Mouse (Mus musculus): ENCODE results near the gene Scfd2. TPM values are rescaled to one million over a fixed set of nuclear protein-coding genes. Genes with fewer than 3 reads are reported as not detected.

Scfd2 gene
- polyA plus RNA-seq, 1 experiment from 2014 or later, result 25.8 TPM

DNA sequence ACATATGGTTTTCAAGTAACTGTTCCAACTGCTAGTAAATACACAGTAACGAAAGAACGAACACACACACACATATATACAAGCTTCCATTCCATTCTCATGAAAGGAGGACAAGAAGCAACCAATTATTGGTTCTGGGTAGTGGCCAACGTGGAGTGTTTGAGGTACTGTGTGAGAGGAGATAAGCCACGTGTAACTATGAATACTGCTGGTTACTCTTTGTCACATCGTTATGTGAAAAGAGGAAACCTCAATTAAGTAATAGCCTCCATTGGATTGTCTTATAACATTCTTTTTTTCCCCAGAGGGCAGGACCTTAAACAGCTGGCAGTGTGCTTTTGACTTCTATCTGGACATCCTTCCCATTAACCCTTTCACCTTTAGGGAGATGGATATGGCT is 4.5 kb downstream of the Scfd2 start:
- Histone ChIP-seq H3K27me3 (ENCODE audit: control insufficient read depth, insufficient read depth, low read length) (no peaks in the 10 kb centered on the region), H3K4me3 (replicated peaks; ENCODE audit: low read length) (no peak overlapping the region), H3K36me3 (ENCODE audit: control insufficient read depth, insufficient read depth, low read length) (no peaks in the 10 kb centered on the region), H3K4me1 (ENCODE audit: control insufficient read depth, insufficient read depth, low read length) (peaks cover 13% of the 10 kb centered on the region), H3K9me3 (replicated peaks; ENCODE audit: control insufficient read depth, low read length) (no peaks in the 10 kb centered on the region), H3K9ac (ENCODE audit: low read length) (no peak overlapping the region), H3K27ac (ENCODE audit: low read length) (no peak overlapping the region), H3K4me2 (ENCODE audit: low read depth, low read length) (no peak overlapping the region)
- 70% methylated on average over 5 of the region's 5 CpGs for WGBS
- no peak for ATAC-seq (ENCODE audit: insufficient read depth, low FRiP score)

- Histone ChIP-seq H3K9ac (ENCODE audit: low read length) (no peak overlapping the region), H3K27me3 (ENCODE audit: control insufficient read depth, insufficient read depth, low read length) (no peaks in the 10 kb centered on the region), H3K4me3 (replicated peaks; ENCODE audit: low read length) (no peak overlapping the region), H3K4me2 (ENCODE audit: low read depth, low read length) (no peak overlapping the region), H3K27ac (ENCODE audit: low read length) (no peak overlapping the region), H3K4me1 (ENCODE audit: control insufficient read depth, insufficient read depth, low read length) (no peaks in the 10 kb centered on the region), H3K9me3 (replicated peaks; ENCODE audit: control insufficient read depth, low read length) (no peaks in the 10 kb centered on the region), H3K36me3 (ENCODE audit: control insufficient read depth, insufficient read depth, low read length) (no peaks in the 10 kb centered on the region)
- ATAC-seq (ENCODE audit: insufficient read depth, low FRiP score), result no peak
Measured at GRCm38 (mm10) chr5:74511686-74512085, 19.9 kb downstream of the Scfd2 start.

DNA sequence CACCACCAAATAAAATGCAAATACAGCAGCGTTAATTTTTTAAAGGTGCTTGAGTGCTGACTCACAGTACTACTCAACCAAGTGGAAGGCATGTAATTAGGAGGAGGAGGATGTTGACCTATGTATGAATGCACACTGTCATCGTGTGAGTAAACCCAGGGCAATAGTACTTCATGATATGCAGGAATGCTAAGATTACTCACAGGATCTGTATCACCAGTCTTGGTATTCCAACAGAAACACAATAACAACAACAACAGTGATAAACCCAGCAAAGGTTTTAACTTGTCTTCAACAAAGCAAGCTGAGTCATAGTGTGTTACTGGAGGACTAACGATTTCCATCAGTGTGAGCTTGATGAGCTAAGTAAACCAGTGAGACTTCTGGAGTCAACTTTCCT is 38.9 kb downstream of the Scfd2 start:
- Histone ChIP-seq H3K27me3 (ENCODE audit: control insufficient read depth, insufficient read depth, low read length) (no peaks in the 10 kb centered on the region), H3K36me3 (ENCODE audit: control insufficient read depth, insufficient read depth, low read length) (no peaks in the 10 kb centered on the region), H3K4me2 (ENCODE audit: low read depth, low read length) (no peak overlapping the region), H3K4me1 (ENCODE audit: control insufficient read depth, insufficient read depth, low read length) (no peaks in the 10 kb centered on the region), H3K9ac (ENCODE audit: low read length) (no peak overlapping the region), H3K27ac (ENCODE audit: low read length) (no peak overlapping the region), H3K9me3 (replicated peaks; ENCODE audit: control insufficient read depth, low read length) (no peaks in the 10 kb centered on the region), H3K4me3 (replicated peaks; ENCODE audit: low read length) (no peak overlapping the region)
- ATAC-seq (ENCODE audit: insufficient read depth, low FRiP score), result no peak
- WGBS, result 83% methylated on average over 3 of the region's 3 CpGs

DNA sequence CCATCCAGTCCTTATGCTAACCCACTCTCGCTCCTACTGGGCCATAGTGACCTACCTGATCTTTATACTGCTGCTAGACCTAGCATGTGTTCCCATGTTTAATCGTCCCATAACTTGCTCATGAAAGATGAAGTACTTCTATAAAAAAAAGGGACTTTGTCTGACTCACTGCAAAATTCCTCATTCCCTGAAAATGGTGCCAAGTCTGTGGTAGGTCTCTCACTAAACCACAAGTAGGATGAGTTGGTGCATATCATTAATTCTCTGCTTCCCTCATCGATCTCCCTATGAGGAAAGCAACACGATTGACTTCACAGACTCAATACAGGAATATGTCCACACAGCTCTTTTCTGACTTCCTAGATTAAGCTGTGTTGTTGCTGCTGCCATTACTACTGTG is 46.9 kb downstream of the Scfd2 start:
- Histone ChIP-seq H3K4me2 (ENCODE audit: low read depth, low read length) (no peak overlapping the region), H3K36me3 (ENCODE audit: control insufficient read depth, insufficient read depth, low read length) (no peaks in the 10 kb centered on the region), H3K27ac (ENCODE audit: low read length) (no peak overlapping the region), H3K27me3 (ENCODE audit: control insufficient read depth, insufficient read depth, low read length) (no peaks in the 10 kb centered on the region), H3K9ac (ENCODE audit: low read length) (no peak overlapping the region), H3K4me1 (ENCODE audit: control insufficient read depth, insufficient read depth, low read length) (peaks cover 2% of the 10 kb centered on the region; the same call in 1 of the 2 replicates), H3K4me3 (replicated peaks; ENCODE audit: low read length) (no peak overlapping the region), H3K9me3 (replicated peaks; ENCODE audit: control insufficient read depth, low read length) (no peaks in the 10 kb centered on the region)
- no peak for ATAC-seq (ENCODE audit: insufficient read depth, low FRiP score)
- WGBS, result 87% methylated on average over 4 of the region's 4 CpGs

DNA sequence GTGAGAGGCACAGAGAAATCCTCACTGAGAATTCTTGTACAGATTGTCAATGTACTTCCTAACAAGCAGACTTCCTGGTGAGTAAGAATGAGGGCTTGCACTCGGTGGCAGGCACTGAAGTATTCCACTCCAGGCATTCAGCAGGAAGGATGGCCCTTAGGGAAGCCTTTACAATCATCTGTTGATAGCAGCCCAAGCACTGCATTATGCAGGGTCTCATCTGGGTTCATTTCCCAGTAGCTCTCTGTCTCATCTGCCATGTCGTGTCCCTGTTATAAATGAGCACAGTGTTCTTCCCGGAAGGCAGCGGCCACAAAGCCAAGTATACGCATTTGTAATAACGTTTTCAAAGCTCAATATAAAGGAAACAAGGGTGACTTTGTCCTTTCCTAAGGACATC is 48.9 kb downstream of the Scfd2 start:
- no peak overlapping the region for H3K4me2 ChIP-seq (ENCODE audit: low read depth, low read length)
- H3K36me3 ChIP-seq (ENCODE audit: control insufficient read depth, insufficient read depth, low read length), result no peaks in the 10 kb centered on the region
- WGBS, result 68% methylated on average over 6 of the region's 6 CpGs
- no peak overlapping the region for H3K4me3 ChIP-seq (replicated peaks; ENCODE audit: low read length)
- H3K27me3 ChIP-seq (ENCODE audit: control insufficient read depth, insufficient read depth, low read length), result no peaks in the 10 kb centered on the region
- no peak for ATAC-seq (ENCODE audit: insufficient read depth, low FRiP score)
- no peaks in the 10 kb centered on the region for H3K9me3 ChIP-seq (replicated peaks; ENCODE audit: control insufficient read depth, low read length)
- H3K9ac ChIP-seq (ENCODE audit: low read length), result no peak overlapping the region
- no peak overlapping the region for H3K27ac ChIP-seq (ENCODE audit: low read length)
- H3K4me1 ChIP-seq (ENCODE audit: control insufficient read depth, insufficient read depth, low read length), result peaks cover 4% of the 10 kb centered on the region; the same call in 1 of the 2 replicates

- Histone ChIP-seq H3K9me3 (replicated peaks; ENCODE audit: control insufficient read depth, low read length) (no peaks in the 10 kb centered on the region), H3K4me3 (replicated peaks; ENCODE audit: low read length) (no peak overlapping the region), H3K4me1 (ENCODE audit: control insufficient read depth, insufficient read depth, low read length) (peaks cover 4% of the 10 kb centered on the region; the same call in 1 of the 2 replicates), H3K27me3 (ENCODE audit: control insufficient read depth, insufficient read depth, low read length) (no peaks in the 10 kb centered on the region), H3K27ac (ENCODE audit: low read length) (no peak overlapping the region), H3K4me2 (ENCODE audit: low read depth, low read length) (no peak overlapping the region), H3K9ac (ENCODE audit: low read length) (no peak overlapping the region), H3K36me3 (ENCODE audit: control insufficient read depth, insufficient read depth, low read length) (no peaks in the 10 kb centered on the region)
- ATAC-seq (ENCODE audit: insufficient read depth, low FRiP score), result no peak
- WGBS, result 72% methylated on average over 3 of the region's 3 CpGs
Measured at GRCm38 (mm10) chr5:74482034-74482433, 49.5 kb downstream of the Scfd2 start.

DNA sequence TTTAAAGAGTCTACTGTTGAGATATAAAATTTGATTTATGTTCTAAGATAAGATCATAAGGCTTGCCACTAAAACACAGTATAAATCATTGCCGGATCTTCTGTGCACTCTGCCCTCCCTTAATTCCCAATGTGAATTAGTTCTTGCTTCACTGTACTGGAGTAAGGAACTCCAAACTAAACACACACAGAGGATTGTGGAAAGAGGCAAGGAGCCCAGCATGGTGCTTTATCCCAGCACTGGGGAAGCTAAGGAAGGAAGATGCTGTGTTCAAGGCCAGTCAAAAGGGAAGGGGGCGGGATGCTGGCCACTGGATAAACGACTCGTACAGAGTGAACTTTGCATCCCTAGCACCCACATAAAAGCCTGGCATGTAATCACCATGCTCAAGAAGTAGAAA is 51.1 kb downstream of the Scfd2 start:
- no peak overlapping the region for H3K27ac ChIP-seq (ENCODE audit: low read length)

GRCm38 (mm10) chr5:74479947-74480346 is 51.6 kb downstream of the Scfd2 start:
- 43% methylated on average over 4 of the region's 4 CpGs for WGBS
- Histone ChIP-seq H3K9me3 (replicated peaks; ENCODE audit: control insufficient read depth, low read length) (no peaks in the 10 kb centered on the region), H3K36me3 (ENCODE audit: control insufficient read depth, insufficient read depth, low read length) (no peaks in the 10 kb centered on the region), H3K4me2 (ENCODE audit: low read depth, low read length) (no peak overlapping the region), H3K9ac (ENCODE audit: low read length) (no peak overlapping the region), H3K4me1 (ENCODE audit: control insufficient read depth, insufficient read depth, low read length) (peaks cover 4% of the 10 kb centered on the region; the same call in 1 of the 2 replicates), H3K27ac (ENCODE audit: low read length) (no peak overlapping the region), H3K27me3 (ENCODE audit: control insufficient read depth, insufficient read depth, low read length) (no peaks in the 10 kb centered on the region), H3K4me3 (replicated peaks; ENCODE audit: low read length) (no peak overlapping the region)
- no peak for ATAC-seq (ENCODE audit: insufficient read depth, low FRiP score)

More for the DNA sequence above, 51.1 kb downstream of the Scfd2 start:
- Histone ChIP-seq H3K4me2 (ENCODE audit: low read depth, low read length) (no peak overlapping the region), H3K4me3 (replicated peaks; ENCODE audit: low read length) (no peak overlapping the region), H3K27me3 (ENCODE audit: control insufficient read depth, insufficient read depth, low read length) (no peaks in the 10 kb centered on the region), H3K9me3 (replicated peaks; ENCODE audit: control insufficient read depth, low read length) (no peaks in the 10 kb centered on the region), H3K9ac (ENCODE audit: low read length) (no peak overlapping the region), H3K36me3 (ENCODE audit: control insufficient read depth, insufficient read depth, low read length) (no peaks in the 10 kb centered on the region), H3K4me1 (ENCODE audit: control insufficient read depth, insufficient read depth, low read length) (peaks cover 4% of the 10 kb centered on the region; the same call in 1 of the 2 replicates)
- ATAC-seq (ENCODE audit: insufficient read depth, low FRiP score), result no peak
- WGBS, result 65% methylated on average over 4 of the region's 4 CpGs

GRCm38 (mm10) chr5:74479157-74479556 is 52.4 kb downstream of the Scfd2 start:
- Histone ChIP-seq H3K9me3 (replicated peaks; ENCODE audit: control insufficient read depth, low read length) (no peaks in the 10 kb centered on the region), H3K9ac (ENCODE audit: low read length) (no peak overlapping the region), H3K27me3 (ENCODE audit: control insufficient read depth, insufficient read depth, low read length) (no peaks in the 10 kb centered on the region), H3K4me3 (replicated peaks; ENCODE audit: low read length) (no peak overlapping the region), H3K36me3 (ENCODE audit: control insufficient read depth, insufficient read depth, low read length) (no peaks in the 10 kb centered on the region), H3K27ac (ENCODE audit: low read length) (no peak overlapping the region), H3K4me1 (ENCODE audit: control insufficient read depth, insufficient read depth, low read length) (peaks cover 4% of the 10 kb centered on the region; the same call in 1 of the 2 replicates), H3K4me2 (ENCODE audit: low read depth, low read length) (no peak overlapping the region)
- WGBS, result 42% methylated on average over 5 of the region's 5 CpGs
- no peak for ATAC-seq (ENCODE audit: insufficient read depth, low FRiP score)

DNA sequence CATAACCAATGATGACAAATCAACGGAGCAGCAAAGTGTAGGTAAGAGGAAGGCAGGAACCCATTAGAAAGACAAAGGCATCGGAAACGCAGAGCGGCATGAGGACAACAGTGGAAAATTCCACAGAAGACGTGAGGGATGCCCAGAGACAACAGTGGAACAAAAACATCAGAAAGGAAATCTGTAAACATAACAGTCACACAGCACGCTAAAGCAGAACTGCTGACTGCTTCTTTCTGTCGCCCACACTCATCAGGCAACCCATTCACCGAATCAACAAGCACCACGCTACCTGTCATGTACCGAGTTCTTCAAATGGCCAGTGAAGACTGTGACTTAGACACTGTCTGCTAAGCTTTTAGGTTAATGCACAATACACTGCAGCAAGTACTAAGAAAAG is 55.0 kb downstream of the Scfd2 start:
- no peak overlapping the region for H3K4me2 ChIP-seq (ENCODE audit: low read depth, low read length)
- no peak overlapping the region for H3K27ac ChIP-seq (ENCODE audit: low read length)
- no peak overlapping the region for H3K9ac ChIP-seq (ENCODE audit: low read length)
- no peaks in the 10 kb centered on the region for H3K36me3 ChIP-seq (ENCODE audit: control insufficient read depth, insufficient read depth, low read length)
- no peak for ATAC-seq (ENCODE audit: insufficient read depth, low FRiP score)
- no peaks in the 10 kb centered on the region for H3K27me3 ChIP-seq (ENCODE audit: control insufficient read depth, insufficient read depth, low read length)
- peaks cover 4% of the 10 kb centered on the region; the same call in 1 of the 2 replicates for H3K4me1 ChIP-seq (ENCODE audit: control insufficient read depth, insufficient read depth, low read length)
- H3K4me3 ChIP-seq (replicated peaks; ENCODE audit: low read length), result no peak overlapping the region
- H3K9me3 ChIP-seq (replicated peaks; ENCODE audit: control insufficient read depth, low read length), result no peaks in the 10 kb centered on the region
- 83% methylated on average over 10 of the region's 10 CpGs for WGBS
